Mouse (Mus musculus) monocyte, adult 5-6 weeks (primary cell): ENCODE measurements around the gene Dnah12. TPM values are rescaled to one million over a fixed set of nuclear protein-coding genes. Genes with fewer than 3 reads are reported as not detected.

Source experiments
- ATAC-seq: fragments of 153-309, 156-312 bp; replicated peaks from 2 replicates; pipeline ENCODE4 v1.8.0; 2017; ENCODE audit warnings: mild to moderate bottlenecking; ENCODE audit not compliant: low TSS enrichment, insufficient number of reproducible peaks, severe bottlenecking, poor library complexity, low FRiP score
- total RNA-seq: library from RNA; stranded (forward); fragments of 200-1000, 200-491, 200-594 nt; gene quantifications from 3 replicates; pipeline ENCODE4 v1.2.3, GENCODE M21; 2017

The Dnah12 gene
- total RNA-seq, 1 experiment from 2014 or later, result 19.4 TPM

DNA sequence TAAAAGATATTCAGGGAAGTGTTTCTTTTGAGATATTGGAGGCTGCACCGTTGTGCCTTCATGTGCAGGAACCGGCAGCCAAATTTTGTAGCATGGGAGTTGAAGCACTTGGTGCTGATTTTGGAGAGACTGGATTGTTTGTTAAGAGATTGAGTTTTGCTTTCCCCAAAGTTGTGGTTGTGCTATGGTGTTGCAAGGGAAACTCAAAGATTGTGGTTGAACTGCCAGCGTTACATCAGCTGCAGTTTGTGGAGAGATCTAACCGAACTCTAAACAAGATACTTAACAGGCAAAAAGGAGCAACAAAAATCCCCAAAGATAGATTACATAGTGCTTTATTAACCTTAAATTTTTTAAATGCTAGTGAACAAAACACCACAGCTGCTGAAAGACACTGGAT is 242.5 kb downstream of the Dnah12 start:
- ATAC-seq, result no peak

Other genes starting within 250 kb of the Dnah12 start
- gene Slmap, start 158.3 kb upstream of the Dnah12 start, total RNA-seq, result 76.2 to 135 TPM (median 95.9 TPM) in 3 replicates
- gene Dennd6a, start 119.4 kb upstream of the Dnah12 start, total RNA-seq, result 28.5 to 43.1 TPM (median 32.7 TPM) in 3 replicates
- 125 to 462 TPM (median 150 TPM) in 3 replicates for gene Arf4, start 55.2 kb upstream of the Dnah12 start, total RNA-seq
- 8.6 to 12.8 TPM (median 10.5 TPM) in 3 replicates for gene Pde12, start 23.4 kb upstream of the Dnah12 start, total RNA-seq
- gene Asb14, start 201.3 kb downstream of the Dnah12 start, total RNA-seq, result 1.9 to 4.9 TPM (median 2.4 TPM) in 3 replicates